Mouse (Mus musculus) erythroid progenitor cell, adult 5-6 weeks (primary cell): Measurements from ENCODE around the gene Chchd6. TPM values are rescaled to one million over a fixed set of nuclear protein-coding genes. Genes with fewer than 3 reads are reported as not detected.

Experiments
- ATAC-seq: replicated peaks from 2 replicates; pipeline ENCODE4 v1.8.0; 2016; ENCODE audit warnings: moderate number of reproducible peaks, mild to moderate bottlenecking, moderate TSS enrichment, inconsistent platforms; ENCODE audit not compliant: poor library complexity, low FRiP score, severe bottlenecking
- total RNA-seq, 2 experiments: library from RNA; stranded (forward) in 1 of 2; stranded (reverse) in 1 of 2; fragments of 150-400 nt in 1 of 2; fragments of 186-747, 209-891 nt in 1 of 2; gene quantifications; 2 replicates each; pipeline versions ENCODE4 v1.2.3 to v1.2.4; 2015 to 2017; ENCODE audit warnings: low replicate concordance in 2 of 2

The Chchd6 gene
- total RNA-seq, 2 experiments from 2014 or later = not detected

DNA sequence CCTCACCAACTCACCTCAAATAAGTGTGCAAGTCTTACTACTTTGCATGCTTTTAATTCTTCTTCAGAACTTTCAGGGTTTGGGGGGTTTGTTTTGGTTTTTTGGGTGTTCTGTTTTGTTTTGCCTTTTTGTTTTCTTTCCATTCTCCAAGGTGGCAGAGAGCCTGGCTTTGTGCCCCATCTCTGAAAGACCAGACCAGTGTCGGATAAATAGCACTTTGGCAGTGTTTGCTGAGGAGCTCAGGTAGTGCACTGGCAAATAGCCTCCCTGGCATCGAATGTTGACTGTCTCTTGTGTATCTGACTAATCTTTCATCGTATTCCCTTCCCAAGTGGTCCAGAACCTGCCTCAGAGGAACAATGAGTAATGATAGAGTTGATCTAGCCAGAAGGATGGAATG, 3.4 kb downstream of the Chchd6 start:
- no peak for ATAC-seq

GRCm38 (mm10) chr6:89591531-89591930, 3.9 kb downstream of the Chchd6 start:
- no peak for ATAC-seq

DNA sequence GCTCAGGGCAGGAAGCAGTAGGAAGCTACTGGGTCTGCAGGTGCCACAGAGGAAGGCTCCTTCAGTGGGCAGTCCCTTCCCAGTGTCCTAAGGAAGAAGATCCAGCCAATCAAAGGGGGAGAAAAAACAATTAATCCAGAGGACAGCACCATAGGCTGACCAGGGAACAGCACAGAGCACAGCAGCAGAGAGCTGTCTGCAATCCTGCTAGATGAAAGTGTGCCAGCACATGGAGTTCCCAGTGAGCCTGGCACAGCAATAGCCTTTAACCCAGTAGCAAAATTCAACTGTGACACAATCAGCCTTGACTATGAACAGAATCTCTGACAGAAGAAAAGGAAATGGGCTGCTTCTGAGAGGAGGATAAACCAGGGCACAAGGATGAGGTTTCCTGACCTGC, 9.8 kb downstream of the Chchd6 start:
- ATAC-seq = no peak

DNA sequence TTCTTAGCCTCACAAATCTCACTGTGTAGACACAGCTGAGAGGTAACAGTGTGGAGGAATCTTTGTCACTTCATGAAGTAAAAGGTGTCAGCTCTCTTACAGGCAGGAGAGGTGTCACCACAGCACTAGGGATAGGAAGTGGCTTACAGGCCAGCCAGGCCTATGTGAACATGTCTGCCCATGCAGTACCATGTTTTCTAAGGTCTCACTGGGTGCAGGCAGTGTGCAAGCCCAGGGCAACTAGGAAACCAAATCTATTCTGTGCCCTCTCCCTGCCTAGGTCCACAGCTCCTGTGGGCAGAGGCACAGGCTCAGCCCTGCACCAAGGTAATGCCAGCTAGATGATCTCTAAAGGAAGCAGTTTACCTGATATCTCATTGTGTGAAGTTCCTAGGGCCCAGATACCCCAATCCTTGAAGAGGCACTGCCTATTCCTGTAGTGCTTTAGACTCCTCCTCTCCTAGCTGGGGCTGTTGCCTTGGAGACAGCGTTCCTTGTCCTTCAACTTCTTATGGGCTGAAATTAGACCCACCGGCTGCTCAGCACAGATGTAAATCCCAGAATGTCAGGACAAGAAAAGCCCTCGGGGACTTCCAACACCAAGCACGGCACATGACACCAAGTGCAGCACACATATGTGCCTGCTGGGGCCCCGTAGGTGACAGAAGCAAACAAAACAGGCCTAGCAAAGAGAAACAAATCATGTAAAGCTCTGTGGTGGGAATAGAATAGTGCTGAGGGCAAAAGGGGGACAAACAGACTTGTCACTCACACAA, 10.6 kb downstream of the Chchd6 start:
- no peak for ATAC-seq

GRCm38 (mm10) chr6:89583170-89583569, 12.3 kb downstream of the Chchd6 start:
- ATAC-seq = no peak

DNA sequence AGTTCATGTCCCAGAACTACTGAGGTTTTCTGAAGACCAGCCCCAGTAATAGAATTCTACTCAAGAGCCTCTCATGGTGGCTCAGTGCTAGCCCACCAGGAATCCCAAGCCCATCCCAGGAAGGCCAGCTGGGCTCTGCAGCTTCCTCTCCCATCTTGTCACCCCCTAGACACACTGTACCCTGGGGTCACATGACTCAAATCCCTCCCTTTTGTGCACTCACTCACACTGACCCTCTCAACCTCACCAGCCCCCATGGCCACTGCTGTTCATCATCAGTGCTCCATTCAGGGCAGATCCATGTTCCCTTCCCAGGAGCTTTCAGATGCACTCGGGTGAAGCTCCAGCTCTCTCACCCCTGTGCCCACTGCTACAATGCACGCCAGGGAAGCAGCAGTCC, 20.8 kb downstream of the Chchd6 start:
- ATAC-seq = no peak

GRCm38 (mm10) chr6:89573768-89574167, 21.7 kb downstream of the Chchd6 start:
- ATAC-seq = no peak

DNA sequence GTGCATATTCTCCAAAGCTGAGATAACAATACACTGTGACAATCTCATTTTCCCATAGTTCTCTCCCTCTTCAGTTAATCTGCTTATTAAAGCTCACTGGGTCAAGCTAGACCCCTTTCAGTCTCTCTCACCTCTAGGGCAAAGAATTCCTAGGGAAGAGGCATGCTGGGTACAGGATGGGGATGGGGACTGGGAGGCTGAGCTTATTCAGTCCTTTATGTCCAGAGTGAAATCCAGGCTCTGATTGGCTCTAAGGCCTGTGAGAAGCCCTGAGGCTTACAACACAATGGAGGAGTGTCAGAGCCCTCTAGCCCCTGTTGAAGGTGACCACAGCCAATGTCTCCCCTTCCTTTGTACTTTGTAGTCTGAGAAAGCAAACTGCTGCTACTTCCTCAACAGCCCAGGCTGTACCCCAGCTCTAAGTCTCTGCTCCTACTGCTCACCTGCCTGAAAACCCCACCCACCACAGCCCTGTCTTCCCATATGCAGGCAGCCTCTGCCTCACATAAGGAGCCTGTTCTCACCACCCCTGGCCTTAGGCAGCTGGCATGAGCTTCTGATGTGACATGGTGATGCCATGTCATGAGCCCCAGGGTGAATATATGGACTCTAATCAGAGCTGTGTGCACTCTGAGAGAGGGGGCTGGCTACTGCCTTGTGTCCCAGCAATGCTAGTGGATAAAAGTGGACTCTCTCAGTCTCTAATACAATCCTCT, 22.4 kb downstream of the Chchd6 start:
- no peak for ATAC-seq

DNA sequence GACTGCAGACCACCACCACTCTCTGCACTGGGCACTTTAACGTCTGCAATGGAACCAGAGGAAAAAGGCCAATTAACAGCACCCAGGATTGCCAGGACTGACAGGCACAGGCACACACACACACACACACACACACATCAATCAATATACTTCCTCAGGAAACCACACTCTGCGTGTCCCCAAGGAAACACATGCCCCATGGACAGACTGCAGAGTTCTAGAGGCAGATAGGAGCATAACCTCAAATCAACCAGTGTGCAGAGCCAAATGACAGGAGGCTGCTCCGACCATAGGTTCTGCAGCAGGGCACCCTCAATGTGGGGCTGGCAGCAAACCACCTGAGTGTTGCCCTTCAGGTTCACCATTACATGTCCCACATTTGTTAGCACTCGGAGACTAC, 26.1 kb downstream of the Chchd6 start:
- ATAC-seq = no peak

DNA sequence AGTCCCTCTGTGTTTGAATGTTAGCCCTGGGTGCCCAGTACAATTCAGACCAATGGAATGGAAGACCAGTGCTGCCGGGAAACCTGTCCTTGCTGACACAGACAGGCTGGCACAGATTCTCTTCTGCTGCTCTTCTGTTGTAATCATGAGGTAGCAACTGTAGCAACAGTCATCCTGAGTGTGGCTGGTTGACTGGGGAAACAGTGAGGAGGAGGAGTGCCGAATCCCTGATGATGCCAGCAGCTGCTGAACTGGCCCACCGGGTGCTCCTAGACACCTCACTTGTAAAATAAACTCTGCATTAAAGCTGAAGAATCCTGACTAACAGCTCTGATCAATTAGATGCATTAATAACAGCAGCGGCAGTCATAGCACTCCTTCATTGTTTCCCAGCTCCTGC, 28.7 kb downstream of the Chchd6 start:
- ATAC-seq = no peak

GRCm38 (mm10) chr6:89563381-89563780, 32.1 kb downstream of the Chchd6 start:
- ATAC-seq = no peak

GRCm38 (mm10) chr6:89560826-89561225, 34.6 kb downstream of the Chchd6 start:
- ATAC-seq = no peak

GRCm38 (mm10) chr6:89557654-89558053, 37.8 kb downstream of the Chchd6 start:
- ATAC-seq = no peak

GRCm38 (mm10) chr6:89556566-89556965, 38.9 kb downstream of the Chchd6 start:
- no peak for ATAC-seq

- no peak for ATAC-seq
Measured at GRCm38 (mm10) chr6:89555971-89556370, 39.5 kb downstream of the Chchd6 start.

DNA sequence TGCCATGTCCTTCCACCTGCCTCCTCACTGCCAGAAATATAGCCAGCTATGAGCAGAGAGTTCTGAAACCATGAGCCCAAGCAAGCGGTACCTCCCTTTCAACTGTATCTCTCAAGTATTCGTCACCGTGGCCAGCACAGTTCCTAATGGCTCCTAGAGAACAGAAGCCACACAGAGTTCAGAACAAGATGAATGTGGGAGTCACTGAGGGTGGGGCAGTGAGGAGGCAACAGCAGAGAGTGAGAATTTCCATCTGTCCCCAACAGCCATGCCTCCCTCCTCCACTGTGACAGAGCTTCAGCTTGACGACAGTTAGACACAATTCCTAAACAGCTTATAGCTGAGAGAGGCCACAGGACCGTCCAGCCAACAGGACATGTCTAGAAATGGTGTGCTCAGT, 41.4 kb downstream of the Chchd6 start:
- ATAC-seq = no peak

DNA sequence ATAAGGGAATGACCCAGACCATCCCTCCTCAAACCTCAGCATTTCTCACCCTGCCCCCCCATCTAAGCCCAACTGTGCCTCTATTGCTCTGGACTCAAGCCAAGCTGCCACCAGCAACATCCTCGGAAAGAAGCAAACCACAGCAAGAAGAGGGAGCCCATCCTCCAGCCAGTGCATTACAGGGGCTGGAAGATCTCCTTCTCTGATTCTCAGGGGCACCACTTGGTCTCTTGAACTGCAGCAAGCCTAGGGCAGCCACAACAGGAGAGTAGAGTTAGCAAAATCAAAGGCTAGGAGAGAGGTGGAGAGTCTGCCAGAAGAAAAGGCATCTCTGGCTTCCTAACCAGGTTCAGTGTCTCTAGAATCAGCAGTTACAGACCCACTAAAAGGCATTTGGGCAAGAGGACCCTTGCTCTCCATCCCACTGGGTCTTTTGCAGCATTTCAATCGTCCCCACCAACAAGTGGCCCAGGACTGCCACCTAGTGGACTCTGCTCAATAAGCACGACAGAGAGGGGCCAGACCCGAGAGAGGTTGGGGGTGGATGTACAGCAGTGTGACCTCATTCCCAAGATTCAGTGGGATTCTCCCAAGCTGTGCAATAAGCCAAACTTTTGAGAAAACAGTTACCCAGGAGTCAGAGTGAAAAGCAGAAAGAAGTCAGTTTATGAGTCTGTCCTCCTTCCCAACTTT, 42.3 kb downstream of the Chchd6 start:
- ATAC-seq = no peak

GRCm38 (mm10) chr6:89552321-89553011, 43.0 kb downstream of the Chchd6 start:
- no peak for ATAC-seq

- ATAC-seq = no peak
Measured at GRCm38 (mm10) chr6:89549157-89549556, 46.3 kb downstream of the Chchd6 start.

DNA sequence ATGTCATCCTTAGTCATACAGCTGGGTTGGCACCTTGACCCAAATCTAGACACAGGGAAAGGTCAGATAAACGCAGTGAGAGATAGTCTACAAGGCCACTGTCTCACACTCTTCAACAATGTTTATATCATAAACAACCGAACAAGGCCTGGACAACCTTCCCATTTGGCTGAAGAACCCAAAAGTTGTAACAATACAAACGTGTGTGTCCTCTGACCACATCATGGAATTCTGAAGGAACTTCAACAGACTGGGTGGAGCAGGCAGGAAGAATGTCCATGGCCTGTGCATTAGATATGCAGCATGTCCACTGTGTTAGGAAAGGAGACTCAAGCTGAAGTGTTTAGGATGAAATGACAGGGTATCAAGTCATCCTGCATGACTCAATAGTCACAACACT, 47.5 kb downstream of the Chchd6 start:
- no peak for ATAC-seq
